Mouse (Mus musculus) heart, postnatal 0 days (tissue): ENCODE data around the gene Dera.

Source experiments
- CTCF ChIP-seq: IDR thresholded peaks from 2 replicates; pipeline ENCODE4 v1.5.1; 2016; ENCODE audit warnings: antibody characterized with exemption, control low read depth, low read depth
- EP300 ChIP-seq: IDR thresholded peaks from 2 replicates; pipeline ENCODE4 v1.6.1; 2016; ENCODE audit warnings: antibody characterized with exemption, low read depth

- TF ChIP-seq CTCF (no peak), EP300 (no peak)
Observed at GRCm38 (mm10) chr6:137808706-137809105, 54.4 kb downstream of the Dera start.
